Mouse (Mus musculus): ENCODE results near the gene Wfdc8.
"Not testable (repeated sequence)": the region's sequence is repeated elsewhere in the genome, so short reads cannot be mapped to it uniquely, and the experiment has no call there.

Gene Wfdc8

DNA sequence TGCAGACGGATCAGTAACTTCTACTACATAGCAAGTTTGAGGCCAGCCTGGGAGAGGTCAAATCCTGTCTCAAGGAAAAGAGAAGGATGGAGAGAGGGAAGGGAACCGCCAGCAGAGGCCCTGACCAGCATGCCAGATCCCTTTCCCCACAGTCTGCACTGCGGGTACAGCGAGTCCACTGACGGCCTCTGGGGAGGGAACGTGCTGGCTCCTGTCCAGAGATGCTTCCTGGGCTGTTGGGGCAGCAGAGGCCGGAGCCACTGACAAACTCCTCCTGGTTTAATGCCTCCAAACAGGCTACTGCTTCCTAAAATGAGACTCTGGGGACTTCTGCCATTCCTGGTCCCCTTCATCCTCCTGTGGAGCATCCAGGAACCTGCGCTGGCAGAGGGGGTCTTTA lies at the start of gene Wfdc8, which contains the start of gene Wfdc6b:
Gene Wfdc8 (minus strand): TSS at position 156 of the 400 bp plus-strand sequence.
Gene Wfdc6b (plus strand): TSS at position 52 of the 400 bp plus-strand sequence.
- not testable (repeated sequence) for DNase-seq (ENCODE audit: low spot score)

DNA sequence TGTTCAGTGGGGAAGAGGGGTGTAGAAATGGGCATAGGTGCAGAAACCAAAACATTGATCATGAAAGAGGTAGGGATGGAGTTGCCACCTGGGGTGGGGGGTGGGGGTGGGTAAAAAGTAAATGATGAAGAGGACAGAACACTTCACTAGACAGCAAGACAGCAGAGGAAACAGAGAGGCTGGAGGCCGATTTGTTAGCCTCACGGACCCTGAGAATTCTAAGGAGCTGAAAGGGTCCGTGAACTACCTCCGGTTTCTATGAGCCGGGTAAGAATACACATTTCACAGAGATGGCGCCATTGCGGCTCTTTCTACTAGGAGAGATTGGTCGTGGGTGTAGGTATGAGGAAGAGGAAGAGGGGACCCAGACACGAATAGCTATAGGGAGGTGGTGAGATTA lies 43.1 kb upstream of the Wfdc8 start, which contains the start of gene Wfdc9:
Gene Wfdc9 (minus strand): TSS at position 101 of the 400 bp plus-strand sequence.
- no peak for DNase-seq (ENCODE audit: low spot score)

DNA sequence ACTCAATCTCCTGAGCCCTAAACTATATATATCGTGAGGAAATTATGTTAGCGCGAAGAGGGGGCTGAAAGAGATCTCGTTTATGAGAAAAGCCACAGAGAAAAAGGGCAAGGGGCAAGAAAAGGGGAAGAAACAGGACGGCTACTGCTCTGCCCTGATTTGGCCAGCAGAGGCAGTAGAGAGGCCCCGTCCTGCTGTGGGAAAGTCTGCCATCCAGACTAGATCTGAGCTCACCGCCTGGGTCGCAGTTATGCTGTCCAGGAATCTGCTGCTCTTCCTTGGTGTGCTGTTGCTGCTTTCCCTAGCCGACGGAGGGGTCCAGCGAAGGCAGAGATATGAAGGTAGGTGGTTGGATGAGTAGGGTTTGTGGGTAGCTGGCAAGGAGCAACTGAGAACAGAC lies 42.4 kb upstream of the Wfdc8 start, which contains the start of gene Wfdc10:
Gene Wfdc10 (plus strand): TSS at position 189 of the 400 bp plus-strand sequence.
- DNase-seq (ENCODE audit: low spot score), result peak; percentile 8

GRCm38 (mm10) chr2:164641881-164642673 lies 28.7 kb upstream of the Wfdc8 start:
- DNase-seq (ENCODE audit: low spot score), result no peak

- DNase-seq (ENCODE audit: low spot score), result no peak
Observed at GRCm38 (mm10) chr2:164641129-164641528, 27.7 kb upstream of the Wfdc8 start.

GRCm38 (mm10) chr2:164638696-164639095 lies 25.3 kb upstream of the Wfdc8 start, which contains the start of gene Wfdc16:
Gene Wfdc16 (minus strand): TSS chr2:164638796.
- no peak for DNase-seq (ENCODE audit: low spot score)

DNA sequence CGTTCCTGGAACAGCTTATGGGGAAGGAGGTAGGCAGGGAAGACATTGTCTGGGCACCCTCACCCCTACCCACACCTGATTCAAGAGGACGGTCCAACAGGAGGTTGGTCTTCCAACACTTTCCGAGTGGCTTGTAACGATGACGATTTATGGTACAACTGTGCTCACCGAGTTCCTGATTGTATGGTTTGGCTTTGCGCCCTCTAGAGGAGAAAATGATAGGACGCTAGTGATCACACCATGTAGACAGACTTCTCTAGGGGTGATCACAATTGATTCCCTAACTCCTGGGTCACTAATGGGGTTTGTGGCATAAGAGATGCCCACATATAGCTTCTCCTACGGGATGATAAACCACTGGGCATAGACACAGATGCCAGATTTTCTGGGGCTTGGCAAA lies 21.8 kb upstream of the Wfdc8 start:
- no peak for DNase-seq (ENCODE audit: low spot score)

DNA sequence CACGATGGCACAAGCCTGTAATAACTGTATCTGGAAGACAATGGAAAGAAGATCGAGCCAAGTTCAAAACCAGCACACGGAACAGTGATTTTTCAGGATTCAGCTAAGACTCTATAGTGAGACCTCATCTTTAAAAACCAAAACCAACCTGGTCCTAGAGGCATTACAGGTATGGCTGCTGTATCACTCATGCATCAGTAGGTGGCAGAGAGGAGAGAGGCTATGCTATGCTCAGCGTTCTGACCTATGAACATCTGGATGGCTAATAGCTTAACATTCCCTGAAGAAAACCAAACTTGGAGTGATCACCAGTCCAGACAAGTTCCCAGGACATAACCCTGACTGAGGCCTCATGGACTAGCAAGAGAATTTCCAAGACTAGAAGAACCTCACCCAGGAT lies 8.3 kb upstream of the Wfdc8 start:
- no peak for DNase-seq (ENCODE audit: low spot score)

DNA sequence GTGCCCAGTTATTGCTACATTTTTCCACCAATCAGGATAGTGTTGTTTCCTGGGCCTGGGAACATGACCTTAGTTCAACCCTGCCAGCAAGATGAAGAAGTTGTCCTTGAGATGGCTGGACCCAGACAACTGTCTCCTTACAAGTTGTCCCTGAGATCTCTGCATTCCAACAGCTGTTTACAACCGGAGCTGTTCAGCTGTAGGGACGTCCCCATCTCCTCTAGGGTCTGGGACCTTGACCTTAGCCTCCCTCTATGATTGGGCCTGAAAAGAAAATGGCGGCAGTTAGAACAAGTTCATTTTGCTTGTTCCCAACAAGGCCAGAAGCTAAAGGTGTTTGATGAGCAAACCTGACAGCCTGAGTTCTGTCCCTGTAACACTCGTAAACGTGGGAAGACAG lies 5.6 kb upstream of the Wfdc8 start:
- no peak for DNase-seq (ENCODE audit: low spot score)

GRCm38 (mm10) chr2:164615386-164615785 lies 2.0 kb upstream of the Wfdc8 start:
- no peak for DNase-seq (ENCODE audit: low spot score)

DNA sequence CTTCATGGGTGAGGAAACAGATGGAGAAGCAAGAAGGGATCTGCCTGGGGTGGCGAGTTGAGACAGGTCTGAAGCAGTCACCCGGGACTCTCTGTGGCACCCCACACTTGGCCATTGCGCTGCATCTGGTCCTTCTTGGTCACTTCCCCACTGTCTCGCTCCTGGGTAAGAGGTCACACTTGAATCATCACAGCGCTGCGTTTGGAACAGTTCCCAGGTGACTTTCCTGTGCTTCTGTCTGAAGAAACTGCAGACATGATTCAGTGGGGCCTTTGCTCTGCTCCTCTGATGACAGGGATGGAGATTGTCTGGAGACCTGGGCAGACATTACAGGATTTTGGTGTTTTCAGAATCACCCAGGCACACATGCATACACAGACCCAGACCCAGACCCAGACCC lies 4.6 kb downstream of the Wfdc8 start:
- DNase-seq (ENCODE audit: low spot score), result no peak

- DNase-seq (ENCODE audit: low spot score), result no peak
Observed at GRCm38 (mm10) chr2:164604411-164604810, 9.0 kb downstream of the Wfdc8 start.

GRCm38 (mm10) chr2:164603482-164603881 lies 9.9 kb downstream of the Wfdc8 start:
- DNase-seq (ENCODE audit: low spot score), result no peak

DNA sequence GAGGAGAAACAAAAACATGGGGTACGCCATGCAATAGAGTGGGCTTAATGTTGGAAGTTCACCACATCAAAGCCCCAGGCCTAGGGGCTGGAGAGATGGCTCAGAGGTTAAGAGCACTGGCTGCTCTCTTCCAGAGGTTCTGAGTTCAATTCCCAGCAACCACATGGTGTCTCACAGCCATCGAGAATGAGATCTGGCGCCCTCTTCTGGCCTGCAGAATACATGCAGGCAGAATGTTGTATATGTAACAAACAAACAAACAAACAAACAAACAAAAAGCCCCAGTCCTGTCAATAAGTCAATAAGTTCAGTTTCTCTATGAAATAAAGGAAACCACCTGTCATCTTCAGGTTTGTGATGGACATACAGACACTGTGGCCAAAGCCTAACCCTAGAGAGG lies 13.2 kb downstream of the Wfdc8 start:
- no peak for DNase-seq (ENCODE audit: low spot score)

GRCm38 (mm10) chr2:164593494-164593893 lies 19.9 kb downstream of the Wfdc8 start, which contains the start of gene Eppin:
Gene Eppin (minus strand): TSS chr2:164593594.
- DNase-seq (ENCODE audit: low spot score), result no peak

GRCm38 (mm10) chr2:164592014-164592413 lies 21.4 kb downstream of the Wfdc8 start:
- DNase-seq (ENCODE audit: low spot score), result no peak

DNA sequence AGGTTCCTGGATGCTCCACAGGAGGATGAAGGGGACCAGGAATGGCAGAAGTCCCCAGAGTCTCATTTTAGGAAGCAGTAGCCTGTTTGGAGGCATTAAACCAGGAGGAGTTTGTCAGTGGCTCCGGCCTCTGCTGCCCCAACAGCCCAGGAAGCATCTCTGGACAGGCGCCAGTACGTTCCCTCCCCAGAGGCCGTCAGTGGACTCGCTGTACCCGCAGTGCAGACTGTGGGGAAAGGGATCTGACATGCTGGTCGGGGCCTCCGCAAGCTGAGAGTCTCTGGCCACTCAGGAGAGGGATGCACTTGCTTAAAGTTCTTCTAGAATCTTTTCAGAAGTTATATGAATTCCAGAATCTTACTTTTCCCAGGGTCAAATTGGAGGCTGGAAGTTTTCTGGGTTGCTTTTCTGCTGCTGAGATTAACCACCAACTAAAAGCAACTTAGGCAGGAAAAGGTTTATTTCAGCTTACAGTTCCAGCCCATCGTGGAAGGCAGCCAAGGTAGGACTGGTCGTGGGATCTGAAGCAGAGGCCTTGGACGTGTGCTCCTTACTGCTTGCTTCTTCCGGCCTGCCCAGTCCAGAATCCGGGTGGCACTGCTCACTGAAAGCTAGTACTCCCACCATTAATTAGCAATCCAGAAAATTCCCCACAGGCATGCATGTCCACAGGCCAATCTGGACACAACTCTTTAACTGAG lies 28.3 kb downstream of the Wfdc8 start, which contains the start of gene Wfdc6a:
Gene Wfdc6a (minus strand): TSS at position 423 of the 701 bp plus-strand sequence.
- DNase-seq (ENCODE audit: low spot score), result not testable (repeated sequence)

DNA sequence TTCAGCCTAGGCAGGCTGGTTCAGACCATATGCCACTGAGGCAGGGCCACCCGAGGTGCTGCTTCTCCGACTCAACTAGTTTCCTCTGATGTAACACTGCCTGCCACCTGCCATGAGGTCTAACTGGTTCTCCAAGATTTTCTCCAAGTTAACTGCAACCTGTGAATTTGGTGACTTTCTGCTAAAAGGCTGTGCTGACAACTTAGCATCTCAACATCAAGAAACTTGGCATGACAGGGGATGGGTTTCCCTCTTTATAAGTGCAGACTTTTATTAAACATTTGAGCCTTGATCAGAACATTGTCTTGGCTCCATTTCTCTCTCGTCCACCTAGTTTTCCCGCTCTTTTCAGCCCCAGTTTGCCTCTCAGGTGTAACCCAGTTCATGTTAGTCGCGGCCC lies 40.1 kb downstream of the Wfdc8 start, which contains the start of gene Spint3:
Gene Spint3 (minus strand): TSS at position 101 of the 400 bp plus-strand sequence.
- not testable (repeated sequence) for DNase-seq (ENCODE audit: low spot score)

DNA sequence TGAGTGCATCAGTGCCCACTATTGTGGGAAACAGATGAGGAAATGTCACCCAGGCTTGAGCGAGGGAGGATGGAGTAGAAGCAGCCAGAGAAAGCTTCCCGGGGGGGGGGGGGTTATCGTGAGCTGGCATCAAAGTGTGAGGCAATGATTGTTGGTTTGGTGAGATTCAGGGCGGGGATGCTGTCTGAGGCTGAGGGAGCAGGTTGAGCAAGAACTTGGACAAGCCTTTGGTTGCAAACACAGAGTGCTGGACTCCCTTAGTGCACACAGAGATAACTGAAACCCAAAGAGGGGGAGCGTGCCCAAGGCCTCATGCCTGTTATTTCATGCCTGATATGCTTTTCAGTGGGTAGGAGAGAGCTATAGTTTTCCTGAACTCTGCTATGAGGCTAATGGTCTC lies 46.0 kb downstream of the Wfdc8 start:
- no peak for DNase-seq (ENCODE audit: low spot score)

DNA sequence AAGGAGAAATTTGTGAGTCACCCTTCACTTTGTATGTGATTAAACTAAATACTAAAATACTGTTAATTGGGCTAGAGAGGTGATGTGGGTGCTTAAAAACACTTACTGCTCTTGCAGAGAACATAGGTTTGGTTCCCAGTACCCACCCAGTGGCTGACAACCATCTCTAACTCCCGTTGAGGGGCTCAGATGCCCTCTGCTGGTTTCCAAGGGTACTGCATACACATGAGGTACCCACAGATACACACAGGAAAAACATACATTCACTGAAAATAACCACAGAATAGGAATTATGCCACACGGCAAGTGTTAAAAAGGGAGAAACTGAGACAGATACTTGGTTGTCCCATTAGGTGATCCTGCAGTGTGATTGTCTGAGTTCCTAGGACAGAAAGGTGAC lies 46.4 kb downstream of the Wfdc8 start:
- no peak for DNase-seq (ENCODE audit: low spot score)

GRCm38 (mm10) chr2:164564346-164564745 lies 49.1 kb downstream of the Wfdc8 start:
- no peak for DNase-seq (ENCODE audit: low spot score)

DNA sequence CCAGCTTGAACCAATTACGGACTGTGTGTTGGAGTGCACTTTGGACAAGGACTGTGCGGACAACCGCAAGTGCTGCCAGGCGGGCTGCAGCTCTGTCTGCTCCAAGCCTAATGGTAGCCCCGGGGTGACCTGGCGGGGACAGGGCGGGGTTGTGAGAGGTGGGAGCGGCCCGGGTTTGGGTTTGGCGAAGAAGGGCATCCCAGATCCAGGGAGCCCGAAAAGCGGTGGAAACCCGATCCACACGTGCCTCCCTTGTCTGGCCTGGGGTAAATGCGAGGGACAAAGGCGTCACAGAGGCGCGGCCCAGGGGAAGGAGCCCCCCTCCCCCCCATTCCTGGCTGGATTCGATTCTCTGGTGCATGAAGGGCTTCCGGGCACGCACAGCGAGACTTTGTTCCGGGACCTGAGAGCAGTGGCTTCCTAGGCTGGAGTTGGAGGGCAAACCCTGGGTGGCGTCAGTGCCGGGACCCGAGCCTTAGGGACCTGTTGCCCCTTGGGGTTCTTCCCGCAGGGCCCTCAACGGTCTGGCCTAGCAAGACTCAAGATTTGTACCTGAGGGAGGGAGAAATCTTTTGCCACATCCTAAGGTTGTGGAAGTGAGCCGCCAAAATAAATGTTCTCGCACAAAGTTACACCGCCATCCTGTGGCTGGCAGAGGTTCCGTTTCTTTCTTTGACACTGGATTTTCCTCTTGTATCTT lies 49.9 kb downstream of the Wfdc8 start:
- no peak for DNase-seq (ENCODE audit: low spot score)

All from spleen, adult 12 weeks (tissue).